Mouse (Mus musculus) gastrocnemius, adult 8-10 months (tissue): ENCODE measurements at regions not wholly inside any gene's neighbourhood (a gene's known extent, or its start where the extent isn't known, plus 50 kb on each side); places are given as distances from the start of the nearest gene placed in this dataset.

Experiments
- DNase-seq, 2 experiments: peaks; one replicate each; pipeline ENCODE4 v3.0.0; 2022; ENCODE audit warnings: low spot score in 2 of 2

GRCm38 (mm10) chr1:121154616-121155015 lies 177.8 kb downstream of the Insig2 start:
- DNase-seq = no peak

GRCm38 (mm10) chr1:121168651-121169050 lies 163.7 kb downstream of the Insig2 start:
- no peak for DNase-seq

GRCm38 (mm10) chr1:121176541-121176940 lies 155.8 kb downstream of the Insig2 start:
- DNase-seq = no peak

- no peak for DNase-seq
Measured at GRCm38 (mm10) chr1:121177136-121177907, 155.1 kb downstream of the Insig2 start.

GRCm38 (mm10) chr1:121177908-121178311 lies 154.5 kb downstream of the Insig2 start:
- DNase-seq = no peak

GRCm38 (mm10) chr1:121178611-121179245 lies 153.7 kb downstream of the Insig2 start:
- no peak for DNase-seq

GRCm38 (mm10) chr1:121180273-121181030 lies 151.9 kb downstream of the Insig2 start:
- DNase-seq = peak; percentile 47 to 50

- no peak for DNase-seq
Measured at GRCm38 (mm10) chr1:121188895-121189294, 143.5 kb downstream of the Insig2 start.

- no peak for DNase-seq
Measured at GRCm38 (mm10) chr1:121194800-121195199, 137.6 kb downstream of the Insig2 start.

- no peak for DNase-seq
Measured at GRCm38 (mm10) chr1:121215843-121216242, 116.5 kb downstream of the Insig2 start.

GRCm38 (mm10) chr1:121224250-121224649 lies 108.1 kb downstream of the Insig2 start:
- DNase-seq = no peak

- DNase-seq = no peak
Measured at GRCm38 (mm10) chr1:121226466-121227232, 105.7 kb downstream of the Insig2 start.

- no peak for DNase-seq
Measured at GRCm38 (mm10) chr1:121227233-121227594, 105.2 kb downstream of the Insig2 start.

- peak in 1 of 2 experiments; percentile 7 for DNase-seq
Measured at GRCm38 (mm10) chr1:121243576-121243975, 88.8 kb downstream of the Insig2 start.

GRCm38 (mm10) chr1:121247556-121247955 lies 84.8 kb downstream of the Insig2 start:
- DNase-seq = no peak

GRCm38 (mm10) chr1:121249081-121249480 lies 83.3 kb downstream of the Insig2 start:
- no peak for DNase-seq

- no peak for DNase-seq
Measured at GRCm38 (mm10) chr1:121250686-121251085, 81.7 kb downstream of the Insig2 start.

- DNase-seq = no peak
Measured at GRCm38 (mm10) chr1:121252056-121252455, 80.3 kb downstream of the Insig2 start.

GRCm38 (mm10) chr1:121254196-121254595 lies 78.2 kb downstream of the Insig2 start:
- DNase-seq = no peak
